Mouse (Mus musculus): Measurements from ENCODE around the gene Mmel1.

Mmel1 gene

GRCm38 (mm10) chr4:154869440-154869839 lies at the start of gene Mmel1:
TSS of gene Mmel1 (plus strand) at chr4:154869585.
- DNase-seq, result no peak

GRCm38 (mm10) chr4:154825662-154826061 lies 43.7 kb upstream of the Mmel1 start:
- DNase-seq, result peak; percentile 83

- no peak for DNase-seq
These were observed 43.2 kb upstream of the Mmel1 start for GRCm38 (mm10) chr4:154826224-154826623.

- DNase-seq, result no peak
These were observed 42.2 kb upstream of the Mmel1 start for GRCm38 (mm10) chr4:154827181-154827580.

GRCm38 (mm10) chr4:154827861-154828610 lies 41.3 kb upstream of the Mmel1 start:
- peak; percentile 60 for DNase-seq

GRCm38 (mm10) chr4:154831915-154832573 lies 37.3 kb upstream of the Mmel1 start:
- peak; percentile 58 for DNase-seq

GRCm38 (mm10) chr4:154836183-154836915 lies 33.0 kb upstream of the Mmel1 start:
- DNase-seq, result no peak

- peak; percentile 63 for DNase-seq
These were observed 32.2 kb upstream of the Mmel1 start, which contains the start of gene Ttc34 for GRCm38 (mm10) chr4:154837170-154837569. TSS of gene Ttc34 (plus strand) at chr4:154837459.

- DNase-seq, result no peak
These were observed 30.6 kb upstream of the Mmel1 start for GRCm38 (mm10) chr4:154838741-154839140.

- DNase-seq, result no peak
These were observed 30.0 kb upstream of the Mmel1 start for GRCm38 (mm10) chr4:154839406-154839805.

GRCm38 (mm10) chr4:154852696-154853095 lies 16.7 kb upstream of the Mmel1 start:
- no peak for DNase-seq

GRCm38 (mm10) chr4:154853881-154854280 lies 15.5 kb upstream of the Mmel1 start:
- DNase-seq, result no peak

GRCm38 (mm10) chr4:154854676-154855345 lies 14.6 kb upstream of the Mmel1 start:
- DNase-seq, result no peak

- DNase-seq, result peak; percentile 96
These were observed 13.5 kb upstream of the Mmel1 start for GRCm38 (mm10) chr4:154855721-154856479.

- no peak for DNase-seq
These were observed 12.9 kb upstream of the Mmel1 start for GRCm38 (mm10) chr4:154856480-154856837.

- no peak for DNase-seq
These were observed 12.5 kb upstream of the Mmel1 start for GRCm38 (mm10) chr4:154856882-154857281.

GRCm38 (mm10) chr4:154857366-154858240 lies 11.8 kb upstream of the Mmel1 start:
- DNase-seq, result no peak

GRCm38 (mm10) chr4:154858601-154859000 lies 10.8 kb upstream of the Mmel1 start:
- no peak for DNase-seq

GRCm38 (mm10) chr4:154861967-154862366 lies 7.4 kb upstream of the Mmel1 start:
- DNase-seq, result no peak

GRCm38 (mm10) chr4:154863436-154863935 lies 5.9 kb upstream of the Mmel1 start:
- no peak for DNase-seq

GRCm38 (mm10) chr4:154864271-154864771 lies 5.1 kb upstream of the Mmel1 start:
- DNase-seq, result peak; percentile 97

Data from retina, postnatal 1 day (tissue).